ENCODE assay signal across 10 mouse cellular contexts in genomic region chr13:102334131-102334534, GRCm38 (mm10).
DNase-seq lines count a peak whose midpoint lies in the region; ATAC-seq lines count a peak whose summit lies in the region.
"Had no signal": no experiment of that assay in that cellular context is flagged by ENCODE, and none has a peak within 500 bp of the region (broad histone marks: within the 10 kb centered on the region; RNA-seq: fewer than 3 reads in every experiment).

No protein-coding gene starts in this region.

- no peak overlapping the region for H3K9ac ChIP-seq in hindbrain, embryonic 11.5 days (ENCODE audit: low read depth, low read length)
- no peak overlapping the region for H3K9ac ChIP-seq in forebrain, embryonic 16.5 days (replicated peaks; ENCODE audit: low read depth, low read length)
- H3K9ac ChIP-seq in hindbrain, embryonic 13.5 days, result no peak overlapping the region; the same call in 1 of the 2 replicates
- no peak overlapping the region for H3K9ac ChIP-seq in stomach, embryonic 16.5 days (ENCODE audit: low read length)
- H3K9ac ChIP-seq: embryonic facial prominence, embryonic 13.5 days had no signal

- 69% methylated on average over 13 of the region's 13 CpGs for WGBS in hindbrain, embryonic 11.5 days
- WGBS in hindbrain, embryonic 10.5 days, result 83% methylated on average over 13 of the region's 13 CpGs
- 29% methylated on average over 13 of the region's 13 CpGs for WGBS in forebrain, embryonic 16.5 days
- 34% methylated on average over 13 of the region's 13 CpGs for WGBS in hindbrain, embryonic 13.5 days
- 67% methylated on average over 13 of the region's 13 CpGs for WGBS in limb, embryonic 10.5 days
- 24% methylated on average over 13 of the region's 13 CpGs for WGBS in stomach, embryonic 16.5 days

- DNase-seq in hindbrain, embryonic 11.5 days (ENCODE audit: low spot score), result peak; percentile 19
- no peak for DNase-seq in hindbrain, embryonic 10.5 days (ENCODE audit: low spot score)
- peak; percentile 68 for DNase-seq in adrenal gland, postnatal 14 days
- peak; percentile 41 for DNase-seq in limb, embryonic 10.5 days (ENCODE audit: low spot score)
- no peak for DNase-seq in spleen, postnatal 4 days (ENCODE audit: low spot score in 2 of 2)

- 0 out of 2 replicates have a peak, but pooled peaks have one; percentile 30 for ATAC-seq in hindbrain, embryonic 11.5 days (ENCODE audit: low FRiP score)
- ATAC-seq in forebrain, embryonic 16.5 days, result peak; percentile 74
- ATAC-seq in hindbrain, embryonic 13.5 days (ENCODE audit: low FRiP score), result peak; percentile 88
- ATAC-seq in stomach, embryonic 16.5 days (ENCODE audit: insufficient read depth, low FRiP score), result peak; percentile 72; the same call in 1 of the 2 replicates

- H3K36me3 ChIP-seq in hindbrain, embryonic 11.5 days (ENCODE audit: control insufficient read depth, insufficient read depth, low read length), result no peaks in the 10 kb centered on the region
- H3K36me3 ChIP-seq in hindbrain, embryonic 10.5 days, result no peaks in the 10 kb centered on the region
- H3K36me3 ChIP-seq in forebrain, embryonic 16.5 days (ENCODE audit: control insufficient read depth, insufficient read depth), result no peaks in the 10 kb centered on the region
- no peaks in the 10 kb centered on the region for H3K36me3 ChIP-seq in hindbrain, embryonic 13.5 days
- no peaks in the 10 kb centered on the region for H3K36me3 ChIP-seq in limb, embryonic 10.5 days
- H3K36me3 ChIP-seq in stomach, embryonic 16.5 days (ENCODE audit: control insufficient read depth, insufficient read depth, low read length), result no peaks in the 10 kb centered on the region
- H3K36me3 ChIP-seq: embryonic facial prominence, embryonic 13.5 days had no signal

- no peaks in the 10 kb centered on the region for H3K9me3 ChIP-seq in hindbrain, embryonic 11.5 days (ENCODE audit: control insufficient read depth, low read length)
- H3K9me3 ChIP-seq in hindbrain, embryonic 10.5 days, result no peaks in the 10 kb centered on the region
- no peaks in the 10 kb centered on the region for H3K9me3 ChIP-seq in forebrain, embryonic 16.5 days (ENCODE audit: control insufficient read depth, low read length)
- H3K9me3 ChIP-seq in hindbrain, embryonic 13.5 days, result peaks cover 4% of the 10 kb centered on the region; the same call in 1 of the 2 replicates
- H3K9me3 ChIP-seq in limb, embryonic 10.5 days (replicated peaks), result no peaks in the 10 kb centered on the region
- H3K9me3 ChIP-seq in stomach, embryonic 16.5 days (replicated peaks; ENCODE audit: control insufficient read depth, low read length), result no peaks in the 10 kb centered on the region

- H3K27me3 ChIP-seq in hindbrain, embryonic 11.5 days (ENCODE audit: control insufficient read depth, insufficient read depth, low read length), result no peaks in the 10 kb centered on the region
- H3K27me3 ChIP-seq in hindbrain, embryonic 10.5 days (ENCODE audit: insufficient read depth, poor library complexity, severe bottlenecking), result no peaks in the 10 kb centered on the region
- H3K27me3 ChIP-seq in forebrain, embryonic 16.5 days (replicated peaks; ENCODE audit: control insufficient read depth, insufficient read depth, low read length), result no peaks in the 10 kb centered on the region
- 0 out of 2 replicates have a peak, but pooled peaks cover 5% of the 10 kb centered on the region for H3K27me3 ChIP-seq in hindbrain, embryonic 13.5 days
- H3K27me3 ChIP-seq in limb, embryonic 10.5 days (ENCODE audit: low read depth, poor library complexity, severe bottlenecking), result peaks cover 3% of the 10 kb centered on the region; the same call in 1 of the 2 replicates
- H3K27me3 ChIP-seq in stomach, embryonic 16.5 days (ENCODE audit: control insufficient read depth, insufficient read depth, low read length), result no peaks in the 10 kb centered on the region
- H3K27me3 ChIP-seq: embryonic facial prominence, embryonic 13.5 days had no signal

- no peaks in the 10 kb centered on the region for H3K4me1 ChIP-seq in hindbrain, embryonic 11.5 days (replicated peaks; ENCODE audit: control insufficient read depth, insufficient read depth, low read length)
- H3K4me1 ChIP-seq in hindbrain, embryonic 10.5 days (replicated peaks), result no peaks in the 10 kb centered on the region
- peaks cover 10% of the 10 kb centered on the region for H3K4me1 ChIP-seq in forebrain, embryonic 16.5 days (replicated peaks; ENCODE audit: control insufficient read depth, insufficient read depth, low read length)
- peaks cover 11% of the 10 kb centered on the region for H3K4me1 ChIP-seq in hindbrain, embryonic 13.5 days (replicated peaks)
- peaks cover 3% of the 10 kb centered on the region; the same call in 1 of the 2 replicates for H3K4me1 ChIP-seq in limb, embryonic 10.5 days
- no peaks in the 10 kb centered on the region; the same call in 1 of the 2 replicates for H3K4me1 ChIP-seq in stomach, embryonic 16.5 days (ENCODE audit: control insufficient read depth, insufficient read depth, low read length)

- no peak overlapping the region for H3K4me2 ChIP-seq in hindbrain, embryonic 11.5 days (replicated peaks; ENCODE audit: low read depth, low read length)
- peak overlapping the region; percentile 41 for H3K4me2 ChIP-seq in forebrain, embryonic 16.5 days (ENCODE audit: low read length)
- H3K4me2 ChIP-seq in hindbrain, embryonic 13.5 days, result peak overlapping the region; percentile 33
- H3K4me2 ChIP-seq in stomach, embryonic 16.5 days (ENCODE audit: low read depth, low read length), result peak overlapping the region; percentile 7; the same call in 1 of the 2 replicates
- H3K4me2 ChIP-seq: embryonic facial prominence, embryonic 13.5 days had no signal

- no peak overlapping the region for H3K4me3 ChIP-seq in hindbrain, embryonic 11.5 days (ENCODE audit: low read depth, low read length)
- no peak overlapping the region for H3K4me3 ChIP-seq in hindbrain, embryonic 10.5 days
- H3K4me3 ChIP-seq in forebrain, embryonic 16.5 days (replicated peaks; ENCODE audit: low read length), result no peak overlapping the region
- H3K4me3 ChIP-seq in hindbrain, embryonic 13.5 days, result no peak overlapping the region
- H3K4me3 ChIP-seq in limb, embryonic 10.5 days, result no peak overlapping the region
- H3K4me3 ChIP-seq in stomach, embryonic 16.5 days (replicated peaks; ENCODE audit: low read length), result no peak overlapping the region
- H3K4me3 ChIP-seq: embryonic facial prominence, embryonic 13.5 days had no signal

- H3K27ac ChIP-seq in hindbrain, embryonic 11.5 days (ENCODE audit: low read depth, low read length), result no peak overlapping the region
- H3K27ac ChIP-seq in hindbrain, embryonic 10.5 days, result no peak overlapping the region
- no peak overlapping the region for H3K27ac ChIP-seq in forebrain, embryonic 16.5 days (ENCODE audit: low read length)
- H3K27ac ChIP-seq in hindbrain, embryonic 13.5 days, result no peak overlapping the region
- no peak overlapping the region for H3K27ac ChIP-seq in limb, embryonic 10.5 days
- no peak overlapping the region for H3K27ac ChIP-seq in stomach, embryonic 16.5 days (ENCODE audit: low read length)
- H3K27ac ChIP-seq: embryonic facial prominence, embryonic 13.5 days; macrophage had no signal

Comparison
In these comparisons a context has a peak if more than half of its experiments do, and no peak if none do; other contexts are left out.
1. DNase-seq: peak in hindbrain, embryonic 11.5 days (single experiment), adrenal gland, postnatal 14 days (single experiment) and limb, embryonic 10.5 days (single experiment); none in hindbrain, embryonic 10.5 days (single experiment) and spleen, postnatal 4 days (0 of 2).
2. ATAC-seq: peak in every context shown above with its lines; median percentile 88 in hindbrain, embryonic 13.5 days; 74 in forebrain, embryonic 16.5 days; 72 in stomach, embryonic 16.5 days; 30 in hindbrain, embryonic 11.5 days.